Mouse (Mus musculus) embryonic facial prominence, embryonic 15.5 days (tissue): ENCODE measurements around the gene Kcnb1. TPM values are rescaled to one million over a fixed set of nuclear protein-coding genes. Genes with fewer than 3 reads are reported as not detected.

Source experiments
- ATAC-seq: fragments of 200-750 bp; cut with Nextera tagmentation; 2 replicates; pipeline ENCODE4 v1.8.0; 2017; ENCODE audit warnings: low read depth, moderate TSS enrichment; ENCODE audit not compliant: insufficient number of reproducible peaks, low FRiP score, low TSS enrichment
- H3K27ac ChIP-seq: fragments of 300-500 bp; sonication (generic); replicated peaks from 2 replicates; pipeline ENCODE4 v1.5.1; 2015; ENCODE audit warnings: mild to moderate bottlenecking, inconsistent platforms
- H3K27me3 ChIP-seq: fragments of 300-500 bp; sonication (generic); 2 replicates; pipeline ENCODE4 v1.6.1; 2015; ENCODE audit warnings: inconsistent platforms
- H3K36me3 ChIP-seq: fragments of 300-500 bp; sonication (generic); 2 replicates; pipeline ENCODE4 v1.6.1; 2015; ENCODE audit warnings: mild to moderate bottlenecking, inconsistent platforms
- H3K4me1 ChIP-seq: fragments of 300-500 bp; sonication (generic); 2 replicates; pipeline ENCODE4 v1.6.1; 2015; ENCODE audit warnings: inconsistent platforms
- H3K4me2 ChIP-seq: fragments of 300-500 bp; sonication (generic); replicated peaks from 2 replicates; pipeline ENCODE4 v1.6.1; 2015; ENCODE audit warnings: mild to moderate bottlenecking, inconsistent platforms
- H3K4me3 ChIP-seq: fragments of 300-500 bp; sonication (generic); replicated peaks from 2 replicates; pipeline ENCODE4 v1.5.1; 2015; ENCODE audit warnings: mild to moderate bottlenecking, inconsistent platforms
- H3K9ac ChIP-seq: fragments of 300-500 bp; sonication (generic); 2 replicates; pipeline ENCODE4 v1.6.1; 2015; ENCODE audit warnings: inconsistent platforms
- H3K9me3 ChIP-seq: fragments of 300-500 bp; sonication (generic); replicated peaks from 2 replicates; pipeline ENCODE4 v1.6.1; 2016; ENCODE audit warnings: inconsistent platforms
- WGBS: fragments of 180-500 bp; shearing (Covaris S2); methylation state at CpG from one replicate; pipeline ENCODE4 v1.1.7; 2015; 5-methylcytosine and 5-hydroxymethylcytosine counted together
- polyA plus RNA-seq: library from polyadenylated mRNA; unstranded; fragments of >200 nt; fragmentation: Nextera tagmentation; extraction: Ambion mirVana; gene quantifications from 2 replicates; pipeline ENCODE4 v1.2.1, GENCODE M21; 2015

The Kcnb1 gene
- polyA plus RNA-seq, 1 experiment from 2014 or later = 1.2 TPM

- Histone ChIP-seq H3K36me3 (peaks cover 23% of the 10 kb centered on the region), H3K9me3 (no peaks in the 10 kb centered on the region), H3K4me3 (peak overlapping the region; percentile 82), H3K4me1 (peaks cover 37% of the 10 kb centered on the region), H3K27me3 (no peaks in the 10 kb centered on the region), H3K9ac (peak overlapping the region; percentile 18; the same call in 1 of the 2 replicates), H3K27ac (peak overlapping the region; percentile 29), H3K4me2 (peak overlapping the region; percentile 71)
- 22% methylated on average over 9 of the region's 9 CpGs for WGBS
- ATAC-seq = no peak
These were observed 125.2 kb downstream of the Kcnb1 start for GRCm38 (mm10) chr2:167064601-167065295.

- WGBS = 0% methylated on average over 7 of the region's 7 CpGs
- peak overlapping the region; percentile 71 for H3K4me2 ChIP-seq
- peaks cover 37% of the 10 kb centered on the region for H3K4me1 ChIP-seq
- peak overlapping the region; percentile 87 for H3K9ac ChIP-seq
- H3K36me3 ChIP-seq = peaks cover 26% of the 10 kb centered on the region
- H3K27ac ChIP-seq = peak overlapping the region; percentile 94
- peak overlapping the region; percentile 82 for H3K4me3 ChIP-seq
- no peak for ATAC-seq
- H3K27me3 ChIP-seq = no peaks in the 10 kb centered on the region
- no peaks in the 10 kb centered on the region for H3K9me3 ChIP-seq
These were observed 126.0 kb downstream of the Kcnb1 start for GRCm38 (mm10) chr2:167063906-167064496.

GRCm38 (mm10) chr2:167062965-167063880 lies 126.7 kb downstream of the Kcnb1 start, which contains the start of gene Znfx1:
Znfx1 (minus strand) TSS chr2:167063015.
- peak; percentile 95 for ATAC-seq
- Histone ChIP-seq H3K9me3 (no peaks in the 10 kb centered on the region), H3K4me3 (peak within 1 kb of the TSS; percentile 82), H3K27me3 (no peaks in the 10 kb centered on the region), H3K4me1 (peaks cover 37% of the 10 kb centered on the region), H3K27ac (peak within 1 kb of the TSS; percentile 94), H3K36me3 (peaks cover 26% of the 10 kb centered on the region), H3K9ac (peak within 1 kb of the TSS; percentile 87), H3K4me2 (peak within 1 kb of the TSS; percentile 71)
- under 1% methylated on average over 57 of the region's 57 CpGs for WGBS

- Histone ChIP-seq H3K27me3 (no peaks in the 10 kb centered on the region), H3K9me3 (no peaks in the 10 kb centered on the region), H3K9ac (peak overlapping the region; percentile 87), H3K4me1 (peaks cover 37% of the 10 kb centered on the region), H3K27ac (peak overlapping the region; percentile 94), H3K36me3 (peaks cover 31% of the 10 kb centered on the region), H3K4me3 (peak overlapping the region; percentile 82), H3K4me2 (peak overlapping the region; percentile 71)
- 0% methylated on average over 17 of the region's 60 CpGs for WGBS
- peak; percentile 95 for ATAC-seq
These were observed 127.5 kb downstream of the Kcnb1 start for GRCm38 (mm10) chr2:167062497-167062911.

- Histone ChIP-seq H3K27ac (peak overlapping the region; percentile 22; the same call in 1 of the 2 replicates), H3K9ac (peak overlapping the region; percentile 87), H3K27me3 (no peaks in the 10 kb centered on the region), H3K9me3 (no peaks in the 10 kb centered on the region), H3K4me2 (peak overlapping the region; percentile 71), H3K36me3 (peaks cover 38% of the 10 kb centered on the region), H3K4me1 (peaks cover 37% of the 10 kb centered on the region), H3K4me3 (peak overlapping the region; percentile 82)
- no peak for ATAC-seq
- WGBS = 21% methylated on average over 11 of the region's 11 CpGs
These were observed 128.4 kb downstream of the Kcnb1 start for GRCm38 (mm10) chr2:167061381-167062034.

GRCm38 (mm10) chr2:167060761-167061160 lies 129.2 kb downstream of the Kcnb1 start:
- Histone ChIP-seq H3K36me3 (peaks cover 38% of the 10 kb centered on the region), H3K27ac (no peak overlapping the region; the same call in 1 of the 2 replicates), H3K9ac (no peak overlapping the region), H3K4me1 (peaks cover 34% of the 10 kb centered on the region), H3K27me3 (no peaks in the 10 kb centered on the region), H3K4me3 (no peak overlapping the region), H3K4me2 (peak overlapping the region; percentile 71; the same call in 1 of the 2 replicates), H3K9me3 (no peaks in the 10 kb centered on the region)
- ATAC-seq = no peak

GRCm38 (mm10) chr2:167060360-167060759 lies 129.6 kb downstream of the Kcnb1 start:
- Histone ChIP-seq H3K9me3 (no peaks in the 10 kb centered on the region), H3K4me1 (peaks cover 30% of the 10 kb centered on the region), H3K4me2 (peak overlapping the region; percentile 71; the same call in 1 of the 2 replicates), H3K9ac (no peak overlapping the region), H3K4me3 (no peak overlapping the region), H3K27me3 (no peaks in the 10 kb centered on the region), H3K27ac (no peak overlapping the region; the same call in 1 of the 2 replicates), H3K36me3 (peaks cover 38% of the 10 kb centered on the region)
- 48% methylated on average over 3 of the region's 3 CpGs for WGBS
- no peak for ATAC-seq

GRCm38 (mm10) chr2:167059960-167060359 lies 130.0 kb downstream of the Kcnb1 start:
- no peaks in the 10 kb centered on the region for H3K9me3 ChIP-seq
- peaks cover 26% of the 10 kb centered on the region for H3K4me1 ChIP-seq
- H3K27me3 ChIP-seq = no peaks in the 10 kb centered on the region
- H3K27ac ChIP-seq = no peak overlapping the region
- ATAC-seq = no peak
- H3K4me3 ChIP-seq = no peak overlapping the region
- 71% methylated on average over 12 of the region's 12 CpGs for WGBS
- H3K9ac ChIP-seq = no peak overlapping the region
- H3K36me3 ChIP-seq = peaks cover 38% of the 10 kb centered on the region
- no peak overlapping the region for H3K4me2 ChIP-seq

GRCm38 (mm10) chr2:167059536-167059935 lies 130.4 kb downstream of the Kcnb1 start:
- 58% methylated on average over 8 of the region's 8 CpGs for WGBS
- Histone ChIP-seq H3K9ac (no peak overlapping the region), H3K4me3 (no peak overlapping the region), H3K4me2 (no peak overlapping the region), H3K4me1 (peaks cover 21% of the 10 kb centered on the region), H3K9me3 (no peaks in the 10 kb centered on the region), H3K36me3 (peaks cover 40% of the 10 kb centered on the region), H3K27ac (no peak overlapping the region), H3K27me3 (no peaks in the 10 kb centered on the region)
- ATAC-seq = no peak

- Histone ChIP-seq H3K9ac (no peak overlapping the region), H3K36me3 (peaks cover 43% of the 10 kb centered on the region)
These were observed 131.1 kb downstream of the Kcnb1 start for GRCm38 (mm10) chr2:167058814-167059387.

More at GRCm38 (mm10) chr2:167058814-167059387, 131.1 kb downstream of the Kcnb1 start:
- Histone ChIP-seq H3K27ac (no peak overlapping the region), H3K4me1 (peaks cover 17% of the 10 kb centered on the region), H3K9me3 (no peaks in the 10 kb centered on the region), H3K4me2 (no peak overlapping the region), H3K27me3 (no peaks in the 10 kb centered on the region), H3K4me3 (no peak overlapping the region)
- WGBS = 66% methylated on average over 3 of the region's 3 CpGs
- ATAC-seq = no peak
